Mouse (Mus musculus) common myeloid progenitor, adult 5-6 weeks (primary cell): ENCODE results near the gene Slc25a13. TPM values are rescaled to one million over a fixed set of nuclear protein-coding genes. Genes with fewer than 3 reads are reported as not detected.

Source experiments
- ATAC-seq: replicated peaks from 2 replicates; pipeline ENCODE4 v1.8.0; 2016; ENCODE audit warnings: low read depth, mild to moderate bottlenecking, moderate TSS enrichment, inconsistent platforms; ENCODE audit not compliant: poor library complexity, severe bottlenecking
- total RNA-seq: library from RNA; stranded (forward); fragments of 200-1000, 187-1606 nt; gene quantifications from 2 replicates; pipeline ENCODE4 v1.2.3, GENCODE M21; 2017

Gene Slc25a13
- total RNA-seq, 1 experiment from 2014 or later = 30.9 TPM

- peak; percentile 82 for ATAC-seq
Observed at GRCm38 (mm10) chr6:6132047-6132446, 84.9 kb downstream of the Slc25a13 start.

GRCm38 (mm10) chr6:6125620-6126019 is 91.4 kb downstream of the Slc25a13 start:
- no peak for ATAC-seq

GRCm38 (mm10) chr6:6121904-6122303 is 95.1 kb downstream of the Slc25a13 start:
- ATAC-seq = no peak

- no peak for ATAC-seq
Observed at GRCm38 (mm10) chr6:6120841-6121240, 96.1 kb downstream of the Slc25a13 start.

GRCm38 (mm10) chr6:6115771-6116170 is 101.2 kb downstream of the Slc25a13 start:
- ATAC-seq = no peak

- no peak for ATAC-seq
Observed at GRCm38 (mm10) chr6:6113776-6114175, 103.2 kb downstream of the Slc25a13 start.

GRCm38 (mm10) chr6:6112767-6113528 is 104.0 kb downstream of the Slc25a13 start:
- ATAC-seq = no peak

- ATAC-seq = no peak
Observed at GRCm38 (mm10) chr6:6107419-6107966, 109.5 kb downstream of the Slc25a13 start.

GRCm38 (mm10) chr6:6105586-6105985 is 111.4 kb downstream of the Slc25a13 start:
- no peak for ATAC-seq

GRCm38 (mm10) chr6:6103469-6103868 is 113.5 kb downstream of the Slc25a13 start:
- no peak for ATAC-seq

GRCm38 (mm10) chr6:6101605-6102004 is 115.4 kb downstream of the Slc25a13 start:
- no peak for ATAC-seq

GRCm38 (mm10) chr6:6100892-6101480 is 116.0 kb downstream of the Slc25a13 start:
- no peak for ATAC-seq

- no peak for ATAC-seq
Observed at GRCm38 (mm10) chr6:6093978-6094377, 123.0 kb downstream of the Slc25a13 start.

GRCm38 (mm10) chr6:6093522-6093921 is 123.5 kb downstream of the Slc25a13 start:
- ATAC-seq = no peak

GRCm38 (mm10) chr6:6092497-6092896 is 124.5 kb downstream of the Slc25a13 start:
- ATAC-seq = no peak

GRCm38 (mm10) chr6:6091016-6091415 is 126.0 kb downstream of the Slc25a13 start:
- ATAC-seq = no peak

GRCm38 (mm10) chr6:6088151-6088550 is 128.8 kb downstream of the Slc25a13 start:
- ATAC-seq = no peak

- no peak for ATAC-seq
Observed at GRCm38 (mm10) chr6:6080484-6080883, 136.5 kb downstream of the Slc25a13 start.

GRCm38 (mm10) chr6:6077234-6077633 is 139.7 kb downstream of the Slc25a13 start:
- ATAC-seq = peak; percentile 85

GRCm38 (mm10) chr6:6075940-6076447 is 141.0 kb downstream of the Slc25a13 start:
- ATAC-seq = no peak

- no peak for ATAC-seq
Observed at GRCm38 (mm10) chr6:6071038-6071437, 145.9 kb downstream of the Slc25a13 start.
